Mouse (Mus musculus): Measurements from ENCODE around the gene Gm21992.

DNA sequence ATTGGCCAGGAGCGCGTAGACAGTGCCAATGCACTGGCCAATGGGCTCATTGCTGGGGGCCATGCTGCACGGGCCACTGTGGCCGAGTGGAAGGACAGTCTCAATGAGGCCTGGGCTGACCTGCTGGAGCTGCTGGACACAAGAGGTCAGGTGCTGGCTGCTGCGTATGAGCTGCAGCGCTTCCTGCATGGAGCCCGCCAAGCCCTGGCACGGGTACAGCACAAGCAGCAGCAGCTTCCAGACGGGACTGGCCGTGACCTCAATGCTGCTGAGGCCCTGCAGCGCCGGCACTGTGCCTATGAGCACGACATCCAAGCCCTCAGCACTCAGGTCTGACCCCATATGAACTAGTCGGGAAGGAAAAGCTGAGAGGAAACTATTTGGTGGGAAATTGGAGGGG lies 64.8 kb downstream of the Gm21992 start:
- TF ChIP-seq TAL1 (conservative IDR thresholded peaks at IDR 0.05; ENCODE audit: low read depth, low read length), result no peak
- no peak for TF ChIP-seq CTCF (IDR thresholded peaks at IDR 0.05; ENCODE audit: low read depth, low read length)
- no peak for TF ChIP-seq POLR2AphosphoS5 (IDR thresholded peaks at IDR 0.05; ENCODE audit: insufficient replicate concordance, low read depth, low read length)
- no peak for TF ChIP-seq GATA1 (IDR thresholded peaks at IDR 0.05; ENCODE audit: borderline replicate concordance, low read length)
- no peak for TF ChIP-seq GATA2 (IDR thresholded peaks at IDR 0.05; ENCODE audit: borderline replicate concordance, low read depth, low read length)
